14 mouse cellular contexts compared by ENCODE assay signal in genomic region chr4:144996996-144997820, GRCm38 (mm10).
DNase-seq lines count a peak whose midpoint lies in the region; ATAC-seq and TF ChIP-seq lines count a peak whose summit lies in the region.
"Had no signal": no experiment of that assay in that cellular context is flagged by ENCODE, and none has a peak within 500 bp of the region (broad histone marks: within the 10 kb centered on the region; RNA-seq: fewer than 3 reads in every experiment).

No protein-coding gene starts in this region.

- peak; percentile 12 for DNase-seq in gastrocnemius, adult 2 months
- DNase-seq in gastrocnemius, postnatal 10 days, result no peak
- no peak for DNase-seq in kidney, postnatal 0 days (ENCODE audit: low spot score)
- DNase-seq in kidney, adult 11 months, result no peak
- no peak for DNase-seq in adrenal gland, postnatal 10 days
- no peak for DNase-seq in frontal cortex, adult 2 months (ENCODE audit: extremely low spot score in 1 of 2, low spot score in 1 of 2)
- DNase-seq: adrenal gland, postnatal 36 days; heart, adult 18-20 months; midbrain, embryonic 14.5 days; thymus, postnatal 4 days had no signal

- no peak for TF ChIP-seq POLR2A in bone marrow macrophage, adult 2 months (IDR thresholded peaks at IDR 0.05; ENCODE audit: borderline replicate concordance, low read depth, low read length)

- intact Hi-C loops in gastrocnemius, adult 2 months (cut with DNase I), result no loop called here

- no peaks in the 10 kb centered on the region for H3K27me3 ChIP-seq in kidney, postnatal 0 days (ENCODE audit: insufficient read depth, low read length)
- H3K27me3 ChIP-seq: neural tube, embryonic 12.5 days had no signal

- no peaks in the 10 kb centered on the region for H3K9me3 ChIP-seq in kidney, postnatal 0 days (replicated peaks; ENCODE audit: low read length)
- H3K9me3 ChIP-seq: forebrain, embryonic 10.5 days; neural tube, embryonic 12.5 days had no signal

- peaks cover 6% of the 10 kb centered on the region; the same call in 1 of the 2 replicates for H3K79me2 ChIP-seq in macrophage (ENCODE audit: inconsistent target)

- ATAC-seq in kidney, postnatal 0 days (replicated peaks; ENCODE audit: low FRiP score, low read depth), result no peak

- H3K27ac ChIP-seq in gastrocnemius, adult 2 months, result peak overlapping the region; percentile 75
- H3K27ac ChIP-seq in kidney, postnatal 0 days, result peak overlapping the region; percentile 96
- peak overlapping the region; percentile 95 for H3K27ac ChIP-seq in bone marrow macrophage, adult 2 months (ENCODE audit: insufficient read depth, low read depth, low read length)
- peak overlapping the region; percentile 100 for H3K27ac ChIP-seq in macrophage
- H3K27ac ChIP-seq: forebrain, embryonic 10.5 days; neural tube, embryonic 12.5 days had no signal

- peaks cover 52% of the 10 kb centered on the region for H3K4me1 ChIP-seq in kidney, postnatal 0 days (replicated peaks; ENCODE audit: insufficient read depth, low read length)
- H3K4me1 ChIP-seq in bone marrow macrophage, adult 2 months (ENCODE audit: control insufficient read depth, insufficient read depth, low read length), result peaks cover 67% of the 10 kb centered on the region

- H3K36me3 ChIP-seq in kidney, postnatal 0 days (ENCODE audit: insufficient read depth, low read length), result no peaks in the 10 kb centered on the region
- H3K36me3 ChIP-seq in macrophage (ENCODE audit: inconsistent target), result no peaks in the 10 kb centered on the region
- H3K36me3 ChIP-seq: forebrain, embryonic 10.5 days; neural tube, embryonic 12.5 days had no signal

- WGBS in kidney, postnatal 0 days, result 65% methylated on average over 6 of the region's 6 CpGs
- 68% methylated on average over 6 of the region's 6 CpGs for whole genome bisulfite sequencing in macrophage (ENCODE audit: missing documents)

- H3K4me3 ChIP-seq in gastrocnemius, adult 2 months, result no peak overlapping the region
- H3K4me3 ChIP-seq in kidney, postnatal 0 days (replicated peaks; ENCODE audit: low read depth, low read length), result no peak overlapping the region
- no peak overlapping the region for H3K4me3 ChIP-seq in bone marrow macrophage, adult 2 months (ENCODE audit: insufficient read depth, low read length)
- no peak overlapping the region for H3K4me3 ChIP-seq in macrophage (ENCODE audit: inconsistent target)
- H3K4me3 ChIP-seq: forebrain, embryonic 10.5 days; neural tube, embryonic 12.5 days had no signal

- H3K9ac ChIP-seq in kidney, postnatal 0 days (ENCODE audit: low read depth, low read length), result no peak overlapping the region
- H3K9ac ChIP-seq: neural tube, embryonic 12.5 days had no signal

- no peak for TF ChIP-seq CTCF in gastrocnemius, adult 2 months (IDR thresholded peaks at IDR 0.05)
- TF ChIP-seq CTCF in kidney, postnatal 0 days (IDR thresholded peaks at IDR 0.05; ENCODE audit: low read depth), result no peak
- TF ChIP-seq CTCF in bone marrow macrophage, adult 2 months (IDR thresholded peaks at IDR 0.05; ENCODE audit: low read depth, low read length), result no peak

- no peak overlapping the region for H3K4me2 ChIP-seq in kidney, postnatal 0 days (ENCODE audit: low read length)
- H3K4me2 ChIP-seq: neural tube, embryonic 12.5 days had no signal
